Mouse (Mus musculus) kidney, adult 2 months (tissue): ENCODE data around the gene Sult6b2. TPM values are rescaled to one million over a fixed set of nuclear protein-coding genes. Genes with fewer than 3 reads are reported as not detected.

Experiments used
- DNase-seq: peaks from one replicate; pipeline ENCODE4 v3.0.0; 2021
- H3K27ac ChIP-seq: fragments of 200-500 bp; 2 replicates; pipeline ENCODE4 v1.5.1; 2012; ENCODE audit warnings: low read depth, low read length, control low read depth, inconsistent platforms; ENCODE audit not compliant: insufficient read depth
- H3K27me3 ChIP-seq: fragments of 200-500 bp; replicated peaks from 2 replicates; pipeline ENCODE4 v1.6.1; 2012; ENCODE audit warnings: mild to moderate bottlenecking, moderate library complexity, low read length, inconsistent platforms; ENCODE audit not compliant: control insufficient read depth, insufficient read depth
- H3K36me3 ChIP-seq: fragments of 200-500 bp; 2 replicates; pipeline ENCODE4 v1.6.1; 2012; ENCODE audit warnings: mild to moderate bottlenecking, moderate library complexity, low read length, inconsistent platforms; ENCODE audit not compliant: control insufficient read depth, insufficient read depth
- H3K4me1 ChIP-seq: fragments of 200-500 bp; 2 replicates; pipeline ENCODE4 v1.6.1; 2011; ENCODE audit warnings: low read length; ENCODE audit not compliant: control insufficient read depth, insufficient read depth
- H3K4me3 ChIP-seq: fragments of 200-500 bp; 2 replicates; pipeline ENCODE4 v1.5.1; 2011; ENCODE audit warnings: mild to moderate bottlenecking, low read depth, low read length, control low read depth; ENCODE audit not compliant: insufficient read depth
- CTCF ChIP-seq: fragments of 200-500 bp; conservative IDR thresholded peaks from 2 replicates; pipeline ENCODE4 v1.5.1; 2011; ENCODE audit warnings: low read depth, mild to moderate bottlenecking, control low read depth, low read length, moderate library complexity, mixed read lengths; ENCODE audit not compliant: insufficient read depth, insufficient read length
- POLR2A ChIP-seq: fragments of 200-500 bp; IDR thresholded peaks from one replicate; pipeline ENCODE4 v1.6.1; 2011; ENCODE audit warnings: low read depth, low read length, control low read depth
- WGBS: fragments of 180-500 bp; shearing (Covaris S2); methylation state at CpG from one replicate; pipeline ENCODE4 v1.1.7; 2018; 5-methylcytosine and 5-hydroxymethylcytosine counted together
- polyA plus RNA-seq: library from polyadenylated mRNA; depleted of rRNA; stranded (reverse); fragments of >200 nt; gene quantifications from 2 replicates; pipeline ENCODE4 v1.2.3, GENCODE M21; 2012

Sult6b2 gene
- polyA plus RNA-seq, 1 experiment = not detected

GRCm38 (mm10) chr6:142844061-142844460 is 39.8 kb upstream of the Sult6b2 start:
- Histone ChIP-seq H3K27ac (no peak overlapping the region), H3K4me1 (no peaks in the 10 kb centered on the region), H3K27me3 (no peaks in the 10 kb centered on the region), H3K36me3 (no peaks in the 10 kb centered on the region), H3K4me3 (no peak overlapping the region)
- TF ChIP-seq CTCF (no peak), POLR2A (no peak)
- WGBS = 90% methylated on average over 4 of the region's 4 CpGs
- DNase-seq = no peak

DNA sequence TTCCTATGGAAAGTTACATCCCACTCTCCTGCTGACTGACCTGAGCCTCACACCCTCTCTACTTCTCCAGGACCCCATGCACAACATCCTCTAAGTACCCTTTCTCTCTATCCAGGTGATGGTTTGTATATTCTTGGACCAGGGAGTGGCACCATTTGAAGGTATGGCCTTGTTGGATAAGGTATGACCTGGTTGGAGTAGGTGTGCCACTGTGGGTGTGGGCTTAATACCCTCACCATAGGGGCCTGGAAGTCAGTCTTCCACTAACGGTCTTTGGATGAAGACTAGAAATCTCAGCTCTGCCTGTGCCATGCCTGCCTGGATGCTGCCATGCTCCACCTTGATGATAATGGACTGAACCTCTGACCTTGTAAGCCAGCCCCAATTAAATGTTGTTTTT is 34.2 kb upstream of the Sult6b2 start:
- TF ChIP-seq CTCF (no peak), POLR2A (no peak)
- H3K27me3 ChIP-seq = no peaks in the 10 kb centered on the region
- 98% methylated on average over 1 of the region's 1 CpGs for WGBS
- no peak overlapping the region for H3K4me3 ChIP-seq
- no peak overlapping the region for H3K27ac ChIP-seq
- H3K36me3 ChIP-seq = no peaks in the 10 kb centered on the region
- no peak for DNase-seq
- no peaks in the 10 kb centered on the region for H3K4me1 ChIP-seq

DNA sequence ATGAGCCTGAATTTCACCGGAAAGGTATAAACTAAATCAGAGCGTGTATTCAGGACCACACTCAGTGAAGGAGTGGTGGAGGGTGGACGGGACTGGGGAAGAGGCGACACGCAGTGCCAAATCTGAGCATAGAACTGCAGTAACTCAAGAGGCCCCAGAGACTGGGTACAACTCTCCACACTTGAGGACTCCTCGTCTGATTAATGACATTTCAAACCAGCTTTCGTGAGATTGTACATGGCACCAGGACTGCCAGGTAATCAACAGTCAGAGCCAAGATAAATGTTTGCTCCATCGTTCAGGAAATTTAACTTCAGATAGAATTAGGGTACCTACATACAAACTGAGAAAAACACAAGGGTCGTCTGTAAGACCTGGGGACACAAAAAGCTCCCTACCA is 33.0 kb upstream of the Sult6b2 start:
- H3K4me1 ChIP-seq = no peaks in the 10 kb centered on the region
- no peaks in the 10 kb centered on the region for H3K36me3 ChIP-seq
- no peak for TF ChIP-seq POLR2A
- no peak for TF ChIP-seq CTCF
- H3K27ac ChIP-seq = no peak overlapping the region
- 85% methylated on average over 9 of the region's 9 CpGs for WGBS
- no peaks in the 10 kb centered on the region for H3K27me3 ChIP-seq
- DNase-seq = no peak
- H3K4me3 ChIP-seq = no peak overlapping the region

- DNase-seq = no peak
- Histone ChIP-seq H3K27me3 (no peaks in the 10 kb centered on the region), H3K4me3 (no peak overlapping the region), H3K4me1 (0 out of 2 replicates have a peak, but pooled peaks cover under 1% of the 10 kb centered on the region), H3K27ac (no peak overlapping the region), H3K36me3 (no peaks in the 10 kb centered on the region)
- 74% methylated on average over 18 of the region's 18 CpGs for WGBS
- TF ChIP-seq CTCF (no peak), POLR2A (no peak)
These were observed 31.4 kb upstream of the Sult6b2 start for GRCm38 (mm10) chr6:142835726-142836125.

DNA sequence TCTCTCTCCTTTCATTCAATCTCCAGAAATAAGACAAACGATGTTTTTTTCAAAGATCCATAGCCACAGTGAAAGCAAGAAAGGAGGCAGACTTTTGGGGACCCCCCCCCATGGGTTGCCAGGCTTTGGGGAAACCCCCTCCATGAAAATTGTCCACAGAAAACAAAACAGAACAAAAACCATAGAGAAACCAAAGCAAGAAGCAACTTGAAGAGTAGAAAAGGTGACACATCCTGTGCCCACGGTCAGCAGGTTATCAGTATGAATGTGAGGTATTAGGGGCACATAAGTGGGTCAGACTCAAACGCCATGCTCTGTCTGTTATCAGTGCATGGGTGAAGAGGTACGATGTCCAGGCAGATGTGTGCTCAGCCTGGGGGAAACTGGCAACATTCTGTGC is 30.6 kb upstream of the Sult6b2 start:
- H3K27me3 ChIP-seq = no peaks in the 10 kb centered on the region
- no peak for DNase-seq
- WGBS = 74% methylated on average over 4 of the region's 4 CpGs
- no peak overlapping the region for H3K27ac ChIP-seq
- H3K36me3 ChIP-seq = no peaks in the 10 kb centered on the region
- TF ChIP-seq POLR2A (no peak), CTCF (no peak)
- peaks cover 4% of the 10 kb centered on the region; the same call in 1 of the 2 replicates for H3K4me1 ChIP-seq
- no peak overlapping the region for H3K4me3 ChIP-seq

DNA sequence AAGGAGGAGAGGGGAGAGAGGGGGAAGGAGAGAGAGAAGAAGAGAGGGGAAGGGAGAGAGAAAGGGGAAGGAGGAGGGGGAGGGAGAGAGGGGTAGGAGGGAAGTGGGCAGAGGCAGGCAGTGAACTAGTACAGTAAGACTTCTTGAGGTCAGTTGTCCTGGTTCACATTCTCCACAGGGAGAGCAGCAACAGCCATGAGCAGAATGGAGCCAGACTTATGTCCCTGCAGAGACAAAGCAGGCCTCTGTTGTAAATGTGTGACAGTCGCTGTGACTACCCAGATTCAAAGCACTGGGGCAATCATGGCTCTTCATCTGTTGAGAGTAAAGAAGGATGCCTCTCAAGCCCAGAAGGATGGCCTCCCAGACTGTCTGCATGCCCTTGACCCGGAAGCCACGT is 27.4 kb upstream of the Sult6b2 start:
- no peak for DNase-seq
- no peaks in the 10 kb centered on the region for H3K27me3 ChIP-seq
- no peak overlapping the region for H3K27ac ChIP-seq
- TF ChIP-seq CTCF (no peak), POLR2A (no peak)
- 83% methylated on average over 3 of the region's 3 CpGs for WGBS
- peaks cover 4% of the 10 kb centered on the region; the same call in 1 of the 2 replicates for H3K4me1 ChIP-seq
- H3K36me3 ChIP-seq = no peaks in the 10 kb centered on the region
- no peak overlapping the region for H3K4me3 ChIP-seq

GRCm38 (mm10) chr6:142831243-142831642 is 26.9 kb upstream of the Sult6b2 start:
- Histone ChIP-seq H3K36me3 (no peaks in the 10 kb centered on the region), H3K4me1 (peaks cover 4% of the 10 kb centered on the region; the same call in 1 of the 2 replicates), H3K27ac (no peak overlapping the region), H3K27me3 (no peaks in the 10 kb centered on the region), H3K4me3 (no peak overlapping the region)
- 51% methylated on average over 8 of the region's 8 CpGs for WGBS
- TF ChIP-seq POLR2A (no peak), CTCF (no peak)
- no peak for DNase-seq
